Mouse (Mus musculus): ENCODE measurements around the gene Rcvrn. TPM values are rescaled to one million over a fixed set of nuclear protein-coding genes. Genes with fewer than 3 reads are reported as not detected.

Gene Rcvrn
- polyA plus RNA-seq, 1 experiment from 2014 or later, result not detected

- Histone ChIP-seq H3K27me3 (no peaks in the 10 kb centered on the region), H3K27ac (no peak overlapping the region), H3K36me3 (no peaks in the 10 kb centered on the region), H3K4me1 (replicated peaks) (no peaks in the 10 kb centered on the region), H3K4me3 (replicated peaks) (no peak overlapping the region), H3K4me2 (no peak overlapping the region), H3K9ac (no peak overlapping the region), H3K9me3 (replicated peaks) (no peaks in the 10 kb centered on the region)
- no peak for ATAC-seq (ENCODE audit: low read depth)
- 39% methylated on average over 12 of the region's 12 CpGs for WGBS (ENCODE audit: insufficient replicate concordance)
- DNase-seq, result peak; percentile 20
Observed at GRCm38 (mm10) chr11:67675562-67676540, 19.3 kb upstream of the Rcvrn start.

- no peak overlapping the region for H3K9ac ChIP-seq
- H3K4me3 ChIP-seq (replicated peaks), result no peak overlapping the region
- DNase-seq (no peak), ATAC-seq (ENCODE audit: low read depth) (no peak)
- no peaks in the 10 kb centered on the region for H3K27me3 ChIP-seq
- no peaks in the 10 kb centered on the region for H3K4me1 ChIP-seq (replicated peaks)
- WGBS (ENCODE audit: insufficient replicate concordance), result 62% methylated on average over 5 of the region's 5 CpGs
- no peak overlapping the region for H3K27ac ChIP-seq
- H3K9me3 ChIP-seq (replicated peaks), result no peaks in the 10 kb centered on the region
- H3K4me2 ChIP-seq, result no peak overlapping the region
- no peaks in the 10 kb centered on the region for H3K36me3 ChIP-seq
Observed at GRCm38 (mm10) chr11:67679300-67679699, 15.8 kb upstream of the Rcvrn start.

GRCm38 (mm10) chr11:67679930-67680329 lies 15.2 kb upstream of the Rcvrn start:
- WGBS (ENCODE audit: insufficient replicate concordance), result 70% methylated on average over 2 of the region's 2 CpGs
- H3K9me3 ChIP-seq (replicated peaks), result no peaks in the 10 kb centered on the region

GRCm38 (mm10) chr11:67681871-67682270 lies 13.3 kb upstream of the Rcvrn start:
- Histone ChIP-seq H3K27ac (no peak overlapping the region), H3K36me3 (no peaks in the 10 kb centered on the region), H3K4me1 (replicated peaks) (no peaks in the 10 kb centered on the region), H3K27me3 (no peaks in the 10 kb centered on the region), H3K9me3 (replicated peaks) (no peaks in the 10 kb centered on the region), H3K4me2 (no peak overlapping the region), H3K9ac (no peak overlapping the region), H3K4me3 (replicated peaks) (no peak overlapping the region)
- no peak for ATAC-seq (ENCODE audit: low read depth)
- no peak for DNase-seq
- 60% methylated on average over 3 of the region's 3 CpGs for WGBS (ENCODE audit: insufficient replicate concordance)

More at GRCm38 (mm10) chr11:67679930-67680329, 15.2 kb upstream of the Rcvrn start:
- Histone ChIP-seq H3K27me3 (no peaks in the 10 kb centered on the region), H3K27ac (no peak overlapping the region), H3K4me1 (replicated peaks) (no peaks in the 10 kb centered on the region), H3K4me2 (no peak overlapping the region), H3K4me3 (replicated peaks) (no peak overlapping the region), H3K9ac (no peak overlapping the region), H3K36me3 (no peaks in the 10 kb centered on the region)
- DNase-seq (no peak), ATAC-seq (ENCODE audit: low read depth) (no peak)

- H3K4me1 ChIP-seq (replicated peaks), result no peaks in the 10 kb centered on the region
- H3K36me3 ChIP-seq, result no peaks in the 10 kb centered on the region
- ATAC-seq (ENCODE audit: low read depth) (no peak), DNase-seq (no peak)
- no peaks in the 10 kb centered on the region for H3K27me3 ChIP-seq
- no peaks in the 10 kb centered on the region for H3K9me3 ChIP-seq (replicated peaks)
- no peak overlapping the region for H3K4me3 ChIP-seq (replicated peaks)
- WGBS (ENCODE audit: insufficient replicate concordance), result 67% methylated on average over 2 of the region's 2 CpGs
- H3K9ac ChIP-seq, result no peak overlapping the region
- no peak overlapping the region for H3K27ac ChIP-seq
- H3K4me2 ChIP-seq, result no peak overlapping the region
Observed at GRCm38 (mm10) chr11:67686109-67686508, 9.0 kb upstream of the Rcvrn start.

GRCm38 (mm10) chr11:67712976-67713375 lies 17.9 kb downstream of the Rcvrn start:
- Histone ChIP-seq H3K4me3 (replicated peaks) (no peak overlapping the region), H3K9ac (no peak overlapping the region), H3K27ac (no peak overlapping the region), H3K36me3 (no peaks in the 10 kb centered on the region), H3K27me3 (no peaks in the 10 kb centered on the region), H3K4me1 (replicated peaks) (no peaks in the 10 kb centered on the region), H3K4me2 (no peak overlapping the region), H3K9me3 (replicated peaks) (no peaks in the 10 kb centered on the region)
- WGBS (ENCODE audit: insufficient replicate concordance), result 59% methylated on average over 4 of the region's 4 CpGs
- DNase-seq (no peak), ATAC-seq (ENCODE audit: low read depth) (no peak)

GRCm38 (mm10) chr11:67715382-67715781 lies 20.3 kb downstream of the Rcvrn start:
- Histone ChIP-seq H3K9ac (no peak overlapping the region), H3K4me1 (replicated peaks) (no peaks in the 10 kb centered on the region), H3K9me3 (replicated peaks) (no peaks in the 10 kb centered on the region), H3K27me3 (no peaks in the 10 kb centered on the region), H3K36me3 (no peaks in the 10 kb centered on the region), H3K4me3 (replicated peaks) (no peak overlapping the region), H3K4me2 (no peak overlapping the region), H3K27ac (no peak overlapping the region)
- DNase-seq (no peak), ATAC-seq (ENCODE audit: low read depth) (no peak)
- 48% methylated on average over 4 of the region's 4 CpGs for WGBS (ENCODE audit: insufficient replicate concordance)

GRCm38 (mm10) chr11:67721485-67721884 lies 26.4 kb downstream of the Rcvrn start:
- DNase-seq (no peak), ATAC-seq (ENCODE audit: low read depth) (no peak)
- Histone ChIP-seq H3K4me2 (no peak overlapping the region), H3K36me3 (no peaks in the 10 kb centered on the region), H3K4me1 (replicated peaks) (no peaks in the 10 kb centered on the region), H3K9ac (no peak overlapping the region), H3K27me3 (no peaks in the 10 kb centered on the region), H3K4me3 (replicated peaks) (no peak overlapping the region), H3K27ac (no peak overlapping the region), H3K9me3 (replicated peaks) (no peaks in the 10 kb centered on the region)
- WGBS (ENCODE audit: insufficient replicate concordance), result 51% methylated on average over 5 of the region's 5 CpGs

- DNase-seq (no peak), ATAC-seq (ENCODE audit: low read depth) (peak; percentile 81)
- Histone ChIP-seq H3K9ac (no peak overlapping the region), H3K27ac (no peak overlapping the region), H3K36me3 (no peaks in the 10 kb centered on the region), H3K27me3 (no peaks in the 10 kb centered on the region), H3K9me3 (replicated peaks) (no peaks in the 10 kb centered on the region), H3K4me2 (no peak overlapping the region), H3K4me1 (replicated peaks) (no peaks in the 10 kb centered on the region), H3K4me3 (replicated peaks) (no peak overlapping the region)
- 42% methylated on average over 7 of the region's 7 CpGs for WGBS (ENCODE audit: insufficient replicate concordance)
Observed at GRCm38 (mm10) chr11:67722399-67723156, 27.5 kb downstream of the Rcvrn start.

- Histone ChIP-seq H3K4me3 (replicated peaks) (no peak overlapping the region), H3K4me1 (replicated peaks) (no peaks in the 10 kb centered on the region), H3K9ac (no peak overlapping the region), H3K27me3 (no peaks in the 10 kb centered on the region), H3K27ac (no peak overlapping the region), H3K4me2 (no peak overlapping the region), H3K36me3 (no peaks in the 10 kb centered on the region), H3K9me3 (replicated peaks) (no peaks in the 10 kb centered on the region)
- DNase-seq (no peak), ATAC-seq (ENCODE audit: low read depth) (no peak)
- 45% methylated on average over 8 of the region's 8 CpGs for WGBS (ENCODE audit: insufficient replicate concordance)
Observed at GRCm38 (mm10) chr11:67723231-67724013, 28.3 kb downstream of the Rcvrn start.

- Histone ChIP-seq H3K4me2 (no peak overlapping the region), H3K36me3 (no peaks in the 10 kb centered on the region), H3K9ac (no peak overlapping the region), H3K27me3 (no peaks in the 10 kb centered on the region), H3K9me3 (replicated peaks) (no peaks in the 10 kb centered on the region), H3K4me3 (replicated peaks) (no peak overlapping the region), H3K27ac (no peak overlapping the region), H3K4me1 (replicated peaks) (no peaks in the 10 kb centered on the region)
- 57% methylated on average over 6 of the region's 6 CpGs for WGBS (ENCODE audit: insufficient replicate concordance)
- ATAC-seq (ENCODE audit: low read depth) (no peak), DNase-seq (no peak)
Observed at GRCm38 (mm10) chr11:67727095-67727494, 32.0 kb downstream of the Rcvrn start.
